Mouse (Mus musculus): ENCODE measurements around the gene Kcnk7.
A peak's percentile ranks its signal among the peaks of the same experiment; 100 is the strongest.

Kcnk7 gene

GRCm38 (mm10) chr19:5689565-5690342, 14.4 kb upstream of the Kcnk7 start:
- peak; percentile 77 to 79 for DNase-seq (ENCODE audit: low spot score in 2 of 2)

DNA sequence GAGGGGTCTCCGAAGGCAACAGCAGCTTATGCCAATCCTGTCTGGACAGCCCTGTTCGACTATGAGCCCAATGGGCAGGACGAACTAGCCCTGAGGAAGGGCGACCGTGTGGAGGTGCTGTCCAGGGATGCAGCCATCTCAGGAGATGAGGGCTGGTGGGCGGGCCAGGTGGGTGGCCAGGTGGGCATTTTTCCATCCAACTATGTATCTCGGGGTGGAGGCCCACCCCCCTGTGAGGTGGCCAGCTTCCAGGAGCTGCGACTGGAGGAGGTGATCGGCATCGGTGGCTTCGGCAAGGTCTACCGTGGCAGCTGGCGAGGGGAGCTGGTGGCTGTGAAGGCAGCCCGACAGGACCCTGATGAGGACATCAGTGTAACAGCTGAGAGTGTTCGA, 13.8 kb upstream of the Kcnk7 start:
- no peak for DNase-seq (ENCODE audit: low spot score in 2 of 2)

- DNase-seq (ENCODE audit: low spot score in 2 of 2), result no peak
Measured at GRCm38 (mm10) chr19:5691601-5692000, 12.6 kb upstream of the Kcnk7 start.

GRCm38 (mm10) chr19:5692086-5692912, 11.9 kb upstream of the Kcnk7 start:
- no peak for DNase-seq (ENCODE audit: low spot score in 2 of 2)

DNA sequence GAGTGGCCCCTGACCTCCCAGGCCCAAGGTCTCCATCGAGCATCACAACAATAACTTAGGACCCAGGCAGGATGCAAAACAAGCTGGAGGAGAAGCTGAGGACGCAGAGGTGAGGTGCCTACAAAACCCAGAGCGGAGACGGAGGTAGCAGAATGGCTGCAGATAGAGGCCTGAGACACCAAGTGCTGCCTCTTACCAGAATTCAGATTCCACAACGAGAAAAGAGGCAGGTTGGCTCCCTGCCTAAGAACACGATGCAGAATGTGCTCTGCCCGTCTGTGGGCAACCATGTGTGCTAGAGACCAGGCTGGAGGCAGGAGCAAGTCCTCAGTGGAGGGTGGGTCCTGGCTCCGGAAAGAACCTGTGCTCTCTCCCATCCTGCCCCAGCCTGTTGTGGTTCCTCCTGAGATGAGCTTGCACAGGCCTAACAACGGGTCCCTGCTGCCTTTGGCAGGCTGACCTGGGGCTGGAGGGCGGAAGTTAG, 11.2 kb upstream of the Kcnk7 start:
- DNase-seq (ENCODE audit: low spot score in 2 of 2), result no peak

GRCm38 (mm10) chr19:5693801-5694200, 10.4 kb upstream of the Kcnk7 start:
- no peak for DNase-seq (ENCODE audit: low spot score in 2 of 2)

GRCm38 (mm10) chr19:5695849-5696462, 8.2 kb upstream of the Kcnk7 start:
- DNase-seq (ENCODE audit: low spot score in 2 of 2), result no peak

- peak; percentile 54 to 70 for DNase-seq (ENCODE audit: low spot score in 2 of 2)
Measured at GRCm38 (mm10) chr19:5704801-5705571, 819 bp downstream of the Kcnk7 start.

GRCm38 (mm10) chr19:5710068-5710467, 5.9 kb downstream of the Kcnk7 start:
- no peak for DNase-seq (ENCODE audit: low spot score in 2 of 2)

DNA sequence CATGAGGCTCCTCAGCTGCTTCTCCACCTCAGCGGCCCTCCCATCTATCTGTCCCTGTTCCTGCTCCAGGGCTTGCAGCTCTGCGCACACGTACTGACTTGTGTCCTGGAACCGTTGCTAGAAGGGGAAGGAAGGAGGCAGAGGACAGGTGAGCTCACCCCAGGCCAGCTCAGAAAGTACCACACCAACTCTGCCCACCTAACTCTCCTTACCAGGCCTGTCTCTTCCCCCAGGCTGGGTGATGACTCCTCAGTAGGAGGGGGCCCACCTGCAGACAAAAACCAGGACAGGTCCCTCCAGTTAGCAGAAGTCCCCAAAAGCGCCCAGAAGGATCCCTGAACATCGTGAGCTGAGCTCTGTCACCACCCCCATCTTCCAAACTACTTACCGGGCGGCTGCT, 6.4 kb downstream of the Kcnk7 start:
- DNase-seq (ENCODE audit: low spot score in 2 of 2), result no peak

DNA sequence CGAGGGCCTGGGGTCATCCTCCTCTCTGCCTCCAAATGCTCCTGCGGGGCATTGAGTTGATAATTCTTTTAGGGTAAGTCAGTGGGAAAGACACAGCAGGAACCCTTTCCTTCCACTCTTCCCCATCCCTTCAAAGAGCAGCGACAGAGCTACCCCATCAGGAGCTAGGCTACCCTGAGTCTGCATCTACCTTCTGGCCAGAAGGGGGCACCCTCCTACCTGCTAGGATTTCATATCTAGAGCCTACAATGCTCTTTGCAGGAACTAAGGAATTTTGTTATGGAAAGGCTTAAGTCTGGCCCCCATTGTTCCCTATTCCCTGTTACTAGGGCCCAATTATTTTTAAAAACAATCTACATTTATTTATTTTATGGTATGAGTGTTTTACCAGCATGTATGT, 7.1 kb downstream of the Kcnk7 start:
- peak in 1 of 2 experiments; percentile 62 for DNase-seq (ENCODE audit: low spot score in 2 of 2)

- peak in 1 of 2 experiments; percentile 29 for DNase-seq (ENCODE audit: low spot score in 2 of 2)
Measured at GRCm38 (mm10) chr19:5711907-5712460, 7.8 kb downstream of the Kcnk7 start.

GRCm38 (mm10) chr19:5713255-5713654, 9.1 kb downstream of the Kcnk7 start:
- no peak for DNase-seq (ENCODE audit: low spot score in 2 of 2)

DNA sequence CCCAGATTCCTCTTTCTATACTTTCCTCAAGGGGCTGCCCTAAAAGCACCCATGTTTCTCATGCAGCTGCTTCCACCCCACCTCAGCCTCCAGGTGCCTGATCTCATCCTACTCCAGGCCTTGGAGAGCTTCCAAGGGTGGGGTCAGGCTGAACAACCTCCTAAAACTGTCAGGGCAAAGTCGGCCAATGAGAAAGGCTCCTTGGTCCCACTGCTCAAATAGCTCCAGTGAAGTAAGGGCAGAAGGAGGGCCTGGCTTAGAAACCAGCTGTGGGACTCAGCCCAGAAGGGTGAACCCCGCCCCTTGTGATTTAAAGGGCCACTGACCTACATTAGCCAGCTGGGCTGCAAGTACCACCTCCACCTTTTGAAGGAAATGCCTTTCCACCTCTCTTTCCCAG, 9.6 kb downstream of the Kcnk7 start:
- DNase-seq (ENCODE audit: low spot score in 2 of 2), result no peak

DNA sequence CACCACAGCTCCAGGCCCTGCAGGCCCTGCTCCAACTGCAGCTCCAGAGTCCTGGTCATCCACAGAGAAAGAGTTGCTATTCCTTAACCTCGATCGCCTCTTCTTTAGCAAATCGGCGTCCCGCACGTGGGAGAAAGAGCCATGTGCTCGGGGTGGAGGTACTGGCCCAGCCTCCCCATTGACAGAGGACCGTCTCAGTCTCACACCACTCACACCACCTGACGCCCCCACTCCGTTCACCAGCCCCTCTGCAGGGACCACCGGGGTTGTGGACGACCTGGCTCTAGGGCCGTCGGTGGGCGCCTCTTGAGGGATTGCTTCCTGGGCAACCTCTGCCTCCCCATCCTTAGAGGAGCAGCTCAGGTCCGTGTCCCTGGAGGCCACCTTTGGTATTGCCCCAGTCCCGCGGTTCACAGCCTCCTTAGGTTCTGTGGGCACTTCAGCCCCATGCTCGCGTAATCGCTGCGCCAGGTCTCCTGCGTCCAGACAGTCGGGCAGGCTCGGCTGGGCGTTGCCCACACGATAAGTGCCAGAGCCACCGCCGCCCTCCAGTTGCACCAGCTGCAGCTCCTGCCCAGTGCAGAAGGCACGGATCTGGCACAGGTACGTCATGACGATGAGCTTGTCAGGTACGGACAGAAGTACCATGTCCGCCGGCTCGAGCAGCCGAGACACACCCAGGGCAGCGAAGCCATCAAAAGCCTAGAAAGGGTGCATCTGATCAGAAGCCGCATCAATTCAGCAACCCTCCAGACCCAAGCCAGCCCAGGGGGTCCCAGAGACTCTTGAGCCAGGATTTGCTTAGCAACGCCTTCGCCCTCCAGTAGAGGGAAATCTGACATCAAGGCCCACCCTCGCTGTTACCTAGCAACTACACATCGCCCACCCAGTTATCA, 11.9 kb downstream of the Kcnk7 start:
- DNase-seq (ENCODE audit: low spot score in 2 of 2), result no peak

- no peak for DNase-seq (ENCODE audit: low spot score in 2 of 2)
Measured at GRCm38 (mm10) chr19:5716955-5717354, 12.8 kb downstream of the Kcnk7 start.

DNA sequence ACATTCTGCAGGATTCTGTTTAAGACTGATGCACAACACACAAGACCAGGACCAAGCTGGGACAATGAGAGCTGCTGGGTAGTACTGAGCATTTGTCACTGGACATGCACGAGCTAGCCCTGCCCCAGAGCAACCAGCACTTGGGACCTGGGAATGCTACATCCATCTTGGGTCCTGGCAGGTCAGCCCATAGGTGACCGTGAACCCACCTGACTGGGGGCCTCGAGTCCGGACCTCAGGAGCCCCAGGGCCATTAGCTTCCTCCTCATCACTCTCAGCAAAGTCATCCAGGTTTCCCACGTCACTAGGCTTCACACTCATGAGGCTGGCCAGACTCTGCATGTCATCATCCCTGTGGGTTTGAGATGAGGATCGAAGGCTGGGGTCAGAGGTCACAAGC, 17.1 kb downstream of the Kcnk7 start:
- no peak for DNase-seq (ENCODE audit: low spot score in 2 of 2)

- no peak for DNase-seq (ENCODE audit: low spot score in 2 of 2)
Measured at GRCm38 (mm10) chr19:5722848-5723425, 18.8 kb downstream of the Kcnk7 start.

DNA sequence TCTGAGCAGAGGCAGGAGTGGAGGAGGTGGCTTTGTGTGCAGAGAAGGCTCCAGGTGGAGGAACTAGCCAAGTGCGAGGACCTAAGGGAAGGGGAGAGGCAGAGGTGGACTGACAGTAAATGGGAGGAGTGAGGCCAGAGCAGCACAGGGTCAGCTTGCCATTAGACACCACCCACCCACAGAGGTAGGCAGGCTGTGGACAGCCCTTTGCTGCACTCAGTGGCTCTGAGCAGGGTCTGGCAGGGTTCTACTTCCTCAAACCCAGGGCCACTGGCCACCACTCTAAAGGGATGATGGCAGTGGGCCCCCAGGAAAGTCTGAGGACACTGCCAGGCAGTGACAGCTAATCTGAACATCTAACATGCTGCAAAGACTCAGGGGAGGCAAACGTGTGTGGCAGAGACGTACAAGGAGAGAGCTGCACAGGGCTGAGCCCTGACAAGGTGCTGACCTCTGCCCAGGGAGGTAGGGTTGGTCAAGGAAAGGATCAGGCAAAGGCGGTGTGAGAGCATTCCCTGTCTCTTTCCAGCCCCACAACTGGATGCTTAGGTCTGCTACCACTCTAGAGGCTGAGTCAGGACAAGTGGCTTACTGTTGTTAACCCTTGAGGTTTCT, 19.9 kb downstream of the Kcnk7 start:
- DNase-seq (ENCODE audit: low spot score in 2 of 2), result no peak
